Mouse (Mus musculus) limb, embryonic 14.5 days (tissue): ENCODE measurements around the gene Ascl2. TPM values are rescaled to one million over a fixed set of nuclear protein-coding genes. Genes with fewer than 3 reads are reported as not detected.

Source experiments
- ATAC-seq: fragments of 200-750 bp; cut with Nextera tagmentation; 2 replicates; pipeline ENCODE4 v1.8.0; 2017; ENCODE audit warnings: low read depth, moderate number of reproducible peaks, moderate TSS enrichment; ENCODE audit not compliant: low FRiP score
- DNase-seq: peaks from one replicate; pipeline ENCODE4 v3.0.0-alpha.2; 2015; ENCODE audit warnings: low spot score
- H3K27ac ChIP-seq: fragments of 300-500 bp; sonication (generic); replicated peaks from 2 replicates; pipeline ENCODE4 v1.5.1; 2014; ENCODE audit warnings: low read depth, mild to moderate bottlenecking, low read length, moderate library complexity, mixed read lengths
- H3K27me3 ChIP-seq: fragments of 300-500 bp; sonication (generic); 2 replicates; pipeline ENCODE4 v1.6.1; 2014; ENCODE audit warnings: low read length, mixed read lengths; ENCODE audit not compliant: control insufficient read depth, insufficient read depth
- H3K36me3 ChIP-seq: fragments of 300-500 bp; sonication (generic); 2 replicates; pipeline ENCODE4 v1.6.1; 2014; ENCODE audit warnings: mild to moderate bottlenecking, low read length, moderate library complexity, mixed read lengths; ENCODE audit not compliant: control insufficient read depth, insufficient read depth
- H3K4me1 ChIP-seq: fragments of 300-500 bp; sonication (generic); 2 replicates; pipeline ENCODE4 v1.6.1; 2014; ENCODE audit warnings: antibody characterized with exemption, low read length, mixed read lengths; ENCODE audit not compliant: control insufficient read depth, insufficient read depth
- H3K4me2 ChIP-seq: fragments of 300-500 bp; sonication (generic); replicated peaks from 2 replicates; pipeline ENCODE4 v1.6.1; 2014; ENCODE audit warnings: low read depth, mild to moderate bottlenecking, low read length, moderate library complexity; ENCODE audit not compliant: severe bottlenecking
- H3K4me3 ChIP-seq: fragments of 300-500 bp; sonication (generic); replicated peaks from 2 replicates; pipeline ENCODE4 v1.5.1; 2014; ENCODE audit warnings: low read length
- H3K9ac ChIP-seq: fragments of 300-500 bp; sonication (generic); 2 replicates; pipeline ENCODE4 v1.6.1; 2014; ENCODE audit warnings: mild to moderate bottlenecking, low read depth, low read length, moderate library complexity; ENCODE audit not compliant: severe bottlenecking
- H3K9me3 ChIP-seq: fragments of 300-500 bp; sonication (generic); 2 replicates; pipeline ENCODE4 v1.6.1; 2016; ENCODE audit warnings: low read length; ENCODE audit not compliant: control insufficient read depth
- POLR2A ChIP-seq: fragments of 200-500 bp; IDR thresholded peaks from 2 replicates; pipeline ENCODE4 v1.8.0; 2012; ENCODE audit warnings: inconsistent platforms, mild to moderate bottlenecking, moderate library complexity, borderline replicate concordance; ENCODE audit not compliant: insufficient read depth, insufficient read length; ENCODE audit errors: extremely low read depth
- WGBS: fragments of 180-500 bp; shearing (Covaris S2); extraction: QIAGEN DNeasy Blood & Tissue Kit; methylation state at CpG from one replicate; pipeline ENCODE4 v1.1.7; 2014; 5-methylcytosine and 5-hydroxymethylcytosine counted together
- polyA plus RNA-seq, 2 experiments: library from polyadenylated mRNA; depleted of rRNA in 1 of 2; stranded (reverse) in 1 of 2; unstranded in 1 of 2; fragments of >200 nt; fragmentation: Nextera tagmentation in 1 of 2; extraction: Ambion mirVana in 1 of 2; gene quantifications; 2 replicates each; pipeline versions ENCODE4 v1.2.1 to v1.2.3; 2012 to 2014

Gene Ascl2
- polyA plus RNA-seq, 2 experiments = 1.5 to 1.9 TPM

- ATAC-seq (no peak), DNase-seq (no peak)
- Histone ChIP-seq H3K4me2 (no peak overlapping the region), H3K9ac (no peak overlapping the region), H3K9me3 (no peaks in the 10 kb centered on the region), H3K36me3 (no peaks in the 10 kb centered on the region), H3K27me3 (no peaks in the 10 kb centered on the region), H3K4me3 (no peak overlapping the region), H3K4me1 (peaks cover 37% of the 10 kb centered on the region), H3K27ac (no peak overlapping the region)
- WGBS = 85% methylated on average over 6 of the region's 6 CpGs
- no peak for TF ChIP-seq POLR2A
These were observed 36.5 kb upstream of the Ascl2 start for GRCm38 (mm10) chr7:143005344-143006096.

- Histone ChIP-seq H3K36me3 (no peaks in the 10 kb centered on the region), H3K27ac (no peak within 1 kb of the TSS), H3K4me2 (no peak within 1 kb of the TSS), H3K4me3 (no peak within 1 kb of the TSS), H3K9me3 (no peaks in the 10 kb centered on the region), H3K4me1 (peaks cover 31% of the 10 kb centered on the region), H3K27me3 (no peaks in the 10 kb centered on the region), H3K9ac (no peak within 1 kb of the TSS)
- no peak for TF ChIP-seq POLR2A
- DNase-seq (no peak), ATAC-seq (no peak)
- 79% methylated on average over 4 of the region's 4 CpGs for WGBS
These were observed 35.8 kb upstream of the Ascl2 start, which contains the start of gene Tspan32 for GRCm38 (mm10) chr7:143004727-143005343. Tspan32 (plus strand) TSS chr7:143005046.

GRCm38 (mm10) chr7:143002679-143003078 lies 33.6 kb upstream of the Ascl2 start:
- no peak for DNase-seq
- Histone ChIP-seq H3K27me3 (no peaks in the 10 kb centered on the region), H3K4me2 (no peak overlapping the region)

GRCm38 (mm10) chr7:142997403-142998150 lies 28.5 kb upstream of the Ascl2 start:
- Histone ChIP-seq H3K27me3 (no peaks in the 10 kb centered on the region), H3K9me3 (no peaks in the 10 kb centered on the region), H3K36me3 (no peaks in the 10 kb centered on the region), H3K4me1 (peaks cover 10% of the 10 kb centered on the region; the same call in 1 of the 2 replicates), H3K4me2 (no peak overlapping the region), H3K9ac (no peak overlapping the region), H3K27ac (no peak overlapping the region), H3K4me3 (no peak overlapping the region)
- 42% methylated on average over 3 of the region's 3 CpGs for WGBS
- peak; percentile 63 for DNase-seq
- ATAC-seq = peak; percentile 34; the same call in 1 of the 2 replicates
- no peak for TF ChIP-seq POLR2A

More at GRCm38 (mm10) chr7:143002679-143003078, 33.6 kb upstream of the Ascl2 start:
- Histone ChIP-seq H3K36me3 (no peaks in the 10 kb centered on the region), H3K9me3 (no peaks in the 10 kb centered on the region), H3K4me3 (no peak overlapping the region), H3K4me1 (peaks cover 16% of the 10 kb centered on the region), H3K27ac (no peak overlapping the region), H3K9ac (no peak overlapping the region)
- TF ChIP-seq POLR2A = no peak
- ATAC-seq = no peak
- WGBS = 23% methylated on average over 3 of the region's 3 CpGs

- H3K4me3 ChIP-seq = no peak overlapping the region
- H3K27ac ChIP-seq = no peak overlapping the region
- WGBS = 73% methylated on average over 2 of the region's 2 CpGs
- H3K9ac ChIP-seq = no peak overlapping the region
- no peak overlapping the region for H3K4me2 ChIP-seq
- no peak for DNase-seq
- no peak for ATAC-seq
- H3K27me3 ChIP-seq = no peaks in the 10 kb centered on the region
- no peak for TF ChIP-seq POLR2A
- no peaks in the 10 kb centered on the region for H3K9me3 ChIP-seq
- H3K36me3 ChIP-seq = no peaks in the 10 kb centered on the region
- peaks cover 10% of the 10 kb centered on the region; the same call in 1 of the 2 replicates for H3K4me1 ChIP-seq
These were observed 27.9 kb upstream of the Ascl2 start for GRCm38 (mm10) chr7:142996998-142997397.
